Mouse (Mus musculus): ENCODE measurements at regions not wholly inside any gene's neighbourhood (a gene's known extent, or its start where the extent isn't known, plus 50 kb on each side); places are given as distances from the start of the nearest gene placed in this dataset.

- H3K9me3 ChIP-seq (ENCODE audit: control insufficient read depth, low read length): no peaks in the 10 kb centered on the region
- no peak overlapping the region for H3K27ac ChIP-seq (replicated peaks; ENCODE audit: low read depth, low read length)
- ATAC-seq (ENCODE audit: low FRiP score, low read depth) (no peak), DNase-seq (ENCODE audit: low spot score) (no peak)
- no peak overlapping the region for H3K4me3 ChIP-seq (replicated peaks; ENCODE audit: low read length)
- no peaks in the 10 kb centered on the region for H3K36me3 ChIP-seq (ENCODE audit: control insufficient read depth, insufficient read depth, low read length)
- no peaks in the 10 kb centered on the region for H3K27me3 ChIP-seq (ENCODE audit: control insufficient read depth, insufficient read depth, low read length)
- no peak overlapping the region for H3K4me2 ChIP-seq (replicated peaks; ENCODE audit: low read depth, low read length, severe bottlenecking)
- H3K4me1 ChIP-seq (ENCODE audit: control insufficient read depth, insufficient read depth, low read length): no peaks in the 10 kb centered on the region
- TF ChIP-seq POLR2A (IDR thresholded peaks at IDR 0.05; ENCODE audit: borderline replicate concordance, extremely low read depth, insufficient read depth, insufficient read length): no peak
- WGBS: 83% methylated on average over 7 of the region's 7 CpGs
- no peak overlapping the region for H3K9ac ChIP-seq (ENCODE audit: low read depth, low read length, severe bottlenecking)
Measured at GRCm38 (mm10) chr5:106366006-106366405, 92.0 kb downstream of the Barhl2 start.

GRCm38 (mm10) chr5:106365094-106365493 is 92.9 kb downstream of the Barhl2 start:
- Histone ChIP-seq H3K4me3 (replicated peaks; ENCODE audit: low read length) (no peak overlapping the region), H3K27me3 (ENCODE audit: control insufficient read depth, insufficient read depth, low read length) (no peaks in the 10 kb centered on the region), H3K4me1 (ENCODE audit: control insufficient read depth, insufficient read depth, low read length) (no peaks in the 10 kb centered on the region), H3K9me3 (ENCODE audit: control insufficient read depth, low read length) (no peaks in the 10 kb centered on the region), H3K4me2 (replicated peaks; ENCODE audit: low read depth, low read length, severe bottlenecking) (no peak overlapping the region), H3K9ac (ENCODE audit: low read depth, low read length, severe bottlenecking) (no peak overlapping the region), H3K36me3 (ENCODE audit: control insufficient read depth, insufficient read depth, low read length) (no peaks in the 10 kb centered on the region), H3K27ac (replicated peaks; ENCODE audit: low read depth, low read length) (no peak overlapping the region)
- WGBS: 39% methylated on average over 8 of the region's 8 CpGs
- ATAC-seq (ENCODE audit: low FRiP score, low read depth): no peak
- DNase-seq (ENCODE audit: low spot score): peak; percentile 26
- TF ChIP-seq POLR2A (IDR thresholded peaks at IDR 0.05; ENCODE audit: borderline replicate concordance, extremely low read depth, insufficient read depth, insufficient read length): no peak

- Histone ChIP-seq H3K4me1 (ENCODE audit: control insufficient read depth, insufficient read depth, low read length) (no peaks in the 10 kb centered on the region; the same call in 1 of the 2 replicates), H3K9ac (ENCODE audit: low read depth, low read length, severe bottlenecking) (no peak overlapping the region), H3K4me2 (replicated peaks; ENCODE audit: low read depth, low read length, severe bottlenecking) (no peak overlapping the region), H3K27me3 (ENCODE audit: control insufficient read depth, insufficient read depth, low read length) (no peaks in the 10 kb centered on the region), H3K9me3 (ENCODE audit: control insufficient read depth, low read length) (no peaks in the 10 kb centered on the region), H3K36me3 (ENCODE audit: control insufficient read depth, insufficient read depth, low read length) (no peaks in the 10 kb centered on the region), H3K4me3 (replicated peaks; ENCODE audit: low read length) (no peak overlapping the region), H3K27ac (replicated peaks; ENCODE audit: low read depth, low read length) (no peak overlapping the region)
- DNase-seq (ENCODE audit: low spot score) (no peak), ATAC-seq (ENCODE audit: low FRiP score, low read depth) (no peak)
- no peak for TF ChIP-seq POLR2A (IDR thresholded peaks at IDR 0.05; ENCODE audit: borderline replicate concordance, extremely low read depth, insufficient read depth, insufficient read length)
- 76% methylated on average over 8 of the region's 8 CpGs for WGBS
Measured at GRCm38 (mm10) chr5:106351348-106351747, 106.6 kb downstream of the Barhl2 start.

- H3K4me1 ChIP-seq (ENCODE audit: control insufficient read depth, insufficient read depth, low read length): no peaks in the 10 kb centered on the region; the same call in 1 of the 2 replicates
- H3K27me3 ChIP-seq (ENCODE audit: control insufficient read depth, insufficient read depth, low read length): no peaks in the 10 kb centered on the region
- 22% methylated on average over 10 of the region's 10 CpGs for WGBS
- no peaks in the 10 kb centered on the region for H3K36me3 ChIP-seq (ENCODE audit: control insufficient read depth, insufficient read depth, low read length)
- DNase-seq (ENCODE audit: low spot score) (no peak), ATAC-seq (ENCODE audit: low FRiP score, low read depth) (no peak)
- H3K9ac ChIP-seq (ENCODE audit: low read depth, low read length, severe bottlenecking): no peak overlapping the region
- H3K9me3 ChIP-seq (ENCODE audit: control insufficient read depth, low read length): no peaks in the 10 kb centered on the region
- TF ChIP-seq POLR2A (IDR thresholded peaks at IDR 0.05; ENCODE audit: borderline replicate concordance, extremely low read depth, insufficient read depth, insufficient read length): no peak
- H3K4me2 ChIP-seq (replicated peaks; ENCODE audit: low read depth, low read length, severe bottlenecking): no peak overlapping the region
- no peak overlapping the region for H3K27ac ChIP-seq (replicated peaks; ENCODE audit: low read depth, low read length)
- H3K4me3 ChIP-seq (replicated peaks; ENCODE audit: low read length): no peak overlapping the region
Measured at GRCm38 (mm10) chr5:106349851-106350515, 108.0 kb downstream of the Barhl2 start.

GRCm38 (mm10) chr5:106344308-106344707 is 113.7 kb downstream of the Barhl2 start:
- Histone ChIP-seq H3K27me3 (ENCODE audit: control insufficient read depth, insufficient read depth, low read length) (no peaks in the 10 kb centered on the region), H3K36me3 (ENCODE audit: control insufficient read depth, insufficient read depth, low read length) (no peaks in the 10 kb centered on the region), H3K4me1 (ENCODE audit: control insufficient read depth, insufficient read depth, low read length) (no peaks in the 10 kb centered on the region), H3K9me3 (ENCODE audit: control insufficient read depth, low read length) (no peaks in the 10 kb centered on the region), H3K9ac (ENCODE audit: low read depth, low read length, severe bottlenecking) (no peak overlapping the region), H3K4me2 (replicated peaks; ENCODE audit: low read depth, low read length, severe bottlenecking) (no peak overlapping the region), H3K27ac (replicated peaks; ENCODE audit: low read depth, low read length) (no peak overlapping the region), H3K4me3 (replicated peaks; ENCODE audit: low read length) (no peak overlapping the region)
- ATAC-seq (ENCODE audit: low FRiP score, low read depth) (no peak), DNase-seq (ENCODE audit: low spot score) (no peak)
- 13% methylated on average over 8 of the region's 8 CpGs for WGBS
- TF ChIP-seq POLR2A (IDR thresholded peaks at IDR 0.05; ENCODE audit: borderline replicate concordance, extremely low read depth, insufficient read depth, insufficient read length): no peak
